Mouse (Mus musculus): ENCODE measurements at regions not wholly inside any gene's neighbourhood (a gene's known extent, or its start where the extent isn't known, plus 50 kb on each side); places are given as distances from the start of the nearest gene placed in this dataset.

DNA sequence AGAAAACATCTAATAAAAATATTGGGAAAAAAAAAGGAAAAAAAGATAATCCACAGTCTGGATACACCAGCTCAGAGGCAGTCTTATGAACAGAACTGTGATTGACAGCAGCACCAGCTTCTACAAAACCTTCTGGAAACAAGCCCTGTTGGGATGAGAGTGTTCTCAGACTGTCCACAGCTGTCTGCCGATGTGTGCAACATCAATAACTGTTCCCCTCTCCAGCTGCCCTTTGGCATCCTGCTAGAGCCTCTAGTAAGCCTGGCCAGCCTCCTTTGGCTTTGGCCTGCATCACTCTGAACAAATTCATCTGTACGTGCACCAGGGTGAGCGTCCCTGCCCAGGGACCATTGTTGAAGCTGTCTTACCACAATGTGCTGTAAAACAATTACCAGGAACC, 137.0 kb upstream of the Irs2 start:
- 41% methylated on average over 3 of the region's 3 CpGs for WGBS
- Histone ChIP-seq H3K4me2 (replicated peaks) (no peak overlapping the region), H3K9me3 (no peaks in the 10 kb centered on the region), H3K4me3 (no peak overlapping the region), H3K4me1 (no peaks in the 10 kb centered on the region), H3K9ac (no peak overlapping the region), H3K27me3 (replicated peaks) (no peaks in the 10 kb centered on the region), H3K36me3 (no peaks in the 10 kb centered on the region), H3K27ac (no peak overlapping the region)
- ATAC-seq (ENCODE audit: low FRiP score, low read depth), result no peak

DNA sequence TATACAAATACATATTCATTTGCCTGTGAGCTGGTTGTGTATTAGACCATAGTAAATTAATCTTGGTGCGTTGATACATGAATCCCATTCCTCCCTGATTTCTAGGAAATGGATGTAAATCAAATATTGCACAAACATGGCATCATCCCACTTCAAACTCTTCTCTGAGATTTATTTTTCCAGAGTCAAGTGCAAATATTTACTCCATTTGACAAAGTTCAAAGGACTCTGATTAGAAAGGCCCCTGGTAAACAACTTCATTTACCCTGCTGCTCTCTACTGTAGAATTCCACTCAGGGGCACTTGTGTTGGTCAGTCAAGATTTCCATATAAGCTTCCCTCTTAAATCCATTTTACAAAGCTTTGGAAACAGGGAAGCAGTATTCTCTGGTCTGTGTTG, 132.3 kb upstream of the Irs2 start:
- ATAC-seq (ENCODE audit: low FRiP score, low read depth), result no peak
- Histone ChIP-seq H3K4me2 (replicated peaks) (no peak overlapping the region), H3K27ac (no peak overlapping the region), H3K27me3 (replicated peaks) (no peaks in the 10 kb centered on the region), H3K4me3 (no peak overlapping the region), H3K4me1 (no peaks in the 10 kb centered on the region), H3K9me3 (no peaks in the 10 kb centered on the region), H3K9ac (no peak overlapping the region), H3K36me3 (no peaks in the 10 kb centered on the region)
- 90% methylated on average over 1 of the region's 1 CpGs for WGBS

- ATAC-seq (ENCODE audit: low FRiP score, low read depth), result no peak
- Histone ChIP-seq H3K36me3 (no peaks in the 10 kb centered on the region), H3K9me3 (no peaks in the 10 kb centered on the region), H3K4me1 (no peaks in the 10 kb centered on the region), H3K4me2 (replicated peaks) (no peak overlapping the region), H3K4me3 (no peak overlapping the region), H3K27ac (no peak overlapping the region), H3K9ac (no peak overlapping the region), H3K27me3 (replicated peaks) (no peaks in the 10 kb centered on the region)
- WGBS, result 58% methylated on average over 2 of the region's 2 CpGs
These were observed 131.0 kb upstream of the Irs2 start for GRCm38 (mm10) chr8:11139294-11139693.

GRCm38 (mm10) chr8:11138302-11139020, 130.2 kb upstream of the Irs2 start:
- Histone ChIP-seq H3K27ac (no peak overlapping the region), H3K9me3 (no peaks in the 10 kb centered on the region), H3K4me2 (replicated peaks) (no peak overlapping the region), H3K9ac (no peak overlapping the region), H3K4me3 (no peak overlapping the region), H3K27me3 (replicated peaks) (no peaks in the 10 kb centered on the region), H3K4me1 (no peaks in the 10 kb centered on the region), H3K36me3 (no peaks in the 10 kb centered on the region)
- 86% methylated on average over 5 of the region's 5 CpGs for whole genome bisulfite sequencing
- ATAC-seq (ENCODE audit: low FRiP score, low read depth), result no peak

DNA sequence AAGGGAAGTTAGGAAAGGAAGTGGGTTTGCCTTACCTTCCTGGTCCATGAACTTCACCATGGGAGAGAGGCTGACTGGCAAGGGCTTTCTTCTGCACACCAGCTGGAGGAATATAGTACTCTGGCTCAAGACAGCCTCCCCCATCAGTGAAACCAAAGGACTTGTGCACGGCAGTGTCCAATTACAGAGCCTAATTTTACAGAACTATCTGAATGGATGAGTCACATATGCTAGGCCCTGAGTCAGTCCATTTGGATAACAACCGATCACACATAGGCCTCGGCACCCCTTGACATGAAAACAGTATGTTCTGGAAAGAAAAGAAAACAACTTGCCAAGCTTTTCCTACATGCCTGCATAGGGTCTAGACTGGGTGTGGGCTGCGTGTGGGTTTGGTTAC, 128.3 kb upstream of the Irs2 start:
- H3K4me3 ChIP-seq, result no peak overlapping the region
- H3K9ac ChIP-seq, result no peak overlapping the region
- H3K4me1 ChIP-seq, result no peaks in the 10 kb centered on the region
- no peaks in the 10 kb centered on the region for H3K36me3 ChIP-seq
- 92% methylated on average over 4 of the region's 4 CpGs for WGBS
- H3K27ac ChIP-seq, result no peak overlapping the region
- H3K27me3 ChIP-seq (replicated peaks), result no peaks in the 10 kb centered on the region
- no peak for ATAC-seq (ENCODE audit: low FRiP score, low read depth)
- no peak overlapping the region for H3K4me2 ChIP-seq (replicated peaks)
- H3K9me3 ChIP-seq, result no peaks in the 10 kb centered on the region

- Histone ChIP-seq H3K9me3 (no peaks in the 10 kb centered on the region), H3K27me3 (replicated peaks) (no peaks in the 10 kb centered on the region), H3K27ac (no peak overlapping the region), H3K4me2 (replicated peaks) (no peak overlapping the region), H3K9ac (no peak overlapping the region), H3K4me3 (no peak overlapping the region), H3K36me3 (no peaks in the 10 kb centered on the region), H3K4me1 (no peaks in the 10 kb centered on the region)
- 91% methylated on average over 11 of the region's 11 CpGs for WGBS
- ATAC-seq (ENCODE audit: low FRiP score, low read depth), result no peak
These were observed 126.9 kb upstream of the Irs2 start for GRCm38 (mm10) chr8:11135135-11135534.

DNA sequence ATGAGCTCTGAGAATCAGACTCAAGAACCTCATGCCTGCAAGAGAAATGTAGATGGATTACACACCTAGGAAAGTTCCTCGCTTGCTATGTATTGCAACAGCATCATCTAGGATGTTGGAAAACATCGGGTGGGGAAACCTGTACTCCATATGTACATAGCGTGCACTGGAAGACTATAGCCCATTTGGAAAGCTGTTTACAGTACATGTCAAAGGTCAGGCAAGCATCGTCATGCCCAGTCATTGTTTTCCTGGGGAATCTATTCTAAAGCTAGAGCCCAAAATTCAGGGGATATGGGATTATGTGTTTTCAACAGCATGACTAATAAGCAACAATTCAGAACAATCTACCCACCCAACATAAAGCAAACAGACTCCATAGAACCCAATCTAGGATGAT, 126.3 kb upstream of the Irs2 start:
- Histone ChIP-seq H3K9ac (no peak overlapping the region), H3K9me3 (no peaks in the 10 kb centered on the region)

GRCm38 (mm10) chr8:11119030-11119634, 110.9 kb upstream of the Irs2 start:
- H3K9me3 ChIP-seq, result no peaks in the 10 kb centered on the region
- H3K27me3 ChIP-seq (replicated peaks), result no peaks in the 10 kb centered on the region
- no peak overlapping the region for H3K4me3 ChIP-seq
- no peaks in the 10 kb centered on the region for H3K36me3 ChIP-seq
- H3K9ac ChIP-seq, result no peak overlapping the region
- H3K4me2 ChIP-seq (replicated peaks), result no peak overlapping the region
- 0 out of 2 replicates have a peak, but pooled peaks have one; percentile 21 for ATAC-seq (ENCODE audit: low FRiP score, low read depth)
- H3K4me1 ChIP-seq, result no peaks in the 10 kb centered on the region
- no peak overlapping the region for H3K27ac ChIP-seq
- whole genome bisulfite sequencing, result 73% methylated on average over 5 of the region's 5 CpGs

More for the DNA sequence above, 126.3 kb upstream of the Irs2 start:
- no peak for ATAC-seq (ENCODE audit: low FRiP score, low read depth)
- H3K36me3 ChIP-seq, result no peaks in the 10 kb centered on the region
- H3K4me2 ChIP-seq (replicated peaks), result no peak overlapping the region
- no peak overlapping the region for H3K4me3 ChIP-seq
- WGBS, result 93% methylated on average over 4 of the region's 4 CpGs
- H3K27me3 ChIP-seq (replicated peaks), result no peaks in the 10 kb centered on the region
- H3K27ac ChIP-seq, result no peak overlapping the region
- H3K4me1 ChIP-seq, result no peaks in the 10 kb centered on the region

GRCm38 (mm10) chr8:11116534-11116933, 108.3 kb upstream of the Irs2 start:
- H3K9me3 ChIP-seq, result no peaks in the 10 kb centered on the region
- H3K36me3 ChIP-seq, result no peaks in the 10 kb centered on the region
- H3K4me1 ChIP-seq, result no peaks in the 10 kb centered on the region
- no peak overlapping the region for H3K4me3 ChIP-seq
- WGBS, result 80% methylated on average over 5 of the region's 5 CpGs
- H3K9ac ChIP-seq, result no peak overlapping the region
- H3K27ac ChIP-seq, result no peak overlapping the region
- H3K4me2 ChIP-seq (replicated peaks), result no peak overlapping the region
- no peaks in the 10 kb centered on the region for H3K27me3 ChIP-seq (replicated peaks)
- no peak for ATAC-seq (ENCODE audit: low FRiP score, low read depth)

- ATAC-seq (ENCODE audit: low FRiP score, low read depth), result no peak
- WGBS, result 56% methylated on average over 6 of the region's 6 CpGs
- Histone ChIP-seq H3K27ac (no peak overlapping the region), H3K9ac (no peak overlapping the region), H3K36me3 (no peaks in the 10 kb centered on the region), H3K27me3 (replicated peaks) (no peaks in the 10 kb centered on the region), H3K4me3 (no peak overlapping the region), H3K4me2 (replicated peaks) (no peak overlapping the region), H3K4me1 (no peaks in the 10 kb centered on the region), H3K9me3 (no peaks in the 10 kb centered on the region)
These were observed 107.0 kb upstream of the Irs2 start for GRCm38 (mm10) chr8:11115210-11115609.

- H3K27ac ChIP-seq, result no peak overlapping the region
- H3K9ac ChIP-seq, result no peak overlapping the region
- H3K36me3 ChIP-seq, result no peaks in the 10 kb centered on the region
- WGBS, result 57% methylated on average over 8 of the region's 8 CpGs
- H3K27me3 ChIP-seq (replicated peaks), result no peaks in the 10 kb centered on the region
- H3K4me2 ChIP-seq (replicated peaks), result no peak overlapping the region
- no peaks in the 10 kb centered on the region for H3K9me3 ChIP-seq
- ATAC-seq (ENCODE audit: low FRiP score, low read depth), result no peak
- H3K4me1 ChIP-seq, result no peaks in the 10 kb centered on the region
- no peak overlapping the region for H3K4me3 ChIP-seq
These were observed 106.3 kb upstream of the Irs2 start for GRCm38 (mm10) chr8:11114531-11114930.

DNA sequence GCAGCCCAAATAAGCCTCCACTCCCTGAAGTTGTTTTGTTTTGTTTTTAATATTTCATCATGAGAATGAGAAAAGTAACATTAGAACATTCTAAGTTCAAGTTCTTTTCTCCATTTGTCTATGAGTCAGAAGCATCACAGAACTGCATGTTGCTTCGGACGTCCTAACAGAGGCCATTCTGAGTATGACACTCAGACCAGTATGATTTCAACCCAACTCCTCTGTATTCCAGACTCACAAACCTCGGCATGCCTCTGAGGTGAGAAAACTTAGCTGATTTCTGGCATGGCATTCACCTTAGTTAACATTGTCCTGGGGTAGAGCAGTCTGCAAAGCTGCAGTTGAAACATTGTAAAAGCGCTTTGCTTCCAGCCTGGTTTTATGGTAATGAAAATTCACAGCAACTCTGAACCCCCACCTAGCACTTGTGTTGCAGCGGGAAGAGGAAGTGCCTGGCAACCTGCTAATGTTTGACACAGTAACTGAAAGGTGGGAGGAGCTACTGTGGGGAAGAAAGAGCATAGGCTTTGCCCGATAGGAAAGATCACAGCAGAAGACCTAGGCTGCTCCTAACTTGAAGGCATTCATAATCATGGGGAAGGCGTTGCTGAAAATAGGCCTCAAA, 104.8 kb upstream of the Irs2 start:
- WGBS, result 73% methylated on average over 7 of the region's 7 CpGs
- Histone ChIP-seq H3K27me3 (replicated peaks) (no peaks in the 10 kb centered on the region), H3K9me3 (no peaks in the 10 kb centered on the region), H3K9ac (no peak overlapping the region), H3K27ac (no peak overlapping the region), H3K4me3 (no peak overlapping the region), H3K4me1 (no peaks in the 10 kb centered on the region), H3K36me3 (no peaks in the 10 kb centered on the region), H3K4me2 (replicated peaks) (no peak overlapping the region)
- ATAC-seq (ENCODE audit: low FRiP score, low read depth), result no peak

- no peak overlapping the region for H3K27ac ChIP-seq
- H3K4me3 ChIP-seq, result no peak overlapping the region
- H3K9ac ChIP-seq, result no peak overlapping the region
- H3K4me2 ChIP-seq (replicated peaks), result no peak overlapping the region
- no peak for ATAC-seq (ENCODE audit: low FRiP score, low read depth)
- no peaks in the 10 kb centered on the region for H3K27me3 ChIP-seq (replicated peaks)
- no peaks in the 10 kb centered on the region for H3K4me1 ChIP-seq
- no peaks in the 10 kb centered on the region for H3K36me3 ChIP-seq
- no peaks in the 10 kb centered on the region for H3K9me3 ChIP-seq
- 84% methylated on average over 2 of the region's 2 CpGs for WGBS
These were observed 103.7 kb upstream of the Irs2 start for GRCm38 (mm10) chr8:11111987-11112386.

All from neural tube, embryonic 12.5 days (tissue).